Mouse (Mus musculus): Measurements from ENCODE around the gene Nat8.

DNA sequence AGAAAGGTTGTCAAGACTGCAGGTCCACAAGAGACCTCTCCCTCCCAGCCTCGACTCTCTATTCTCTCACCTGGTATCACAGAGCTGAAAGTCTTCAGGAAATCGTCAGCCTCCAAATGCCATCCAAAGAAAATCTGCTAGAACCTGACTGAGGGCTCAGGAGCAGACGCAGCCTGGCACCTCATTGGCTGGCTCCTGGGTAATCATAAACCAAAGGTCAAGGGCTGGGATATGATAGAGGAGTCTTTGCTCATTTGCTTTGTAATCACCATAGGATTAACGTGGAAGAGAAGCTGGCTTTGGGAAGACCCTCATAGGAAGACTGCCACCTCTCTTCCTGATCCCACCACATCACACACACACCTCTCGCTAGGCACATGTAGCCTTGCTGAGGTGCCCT, 11.0 kb downstream of the Nat8 start, which contains the start of the genes Nat8f6 and Nat8f5:
- no peak for TF ChIP-seq GATA1 (IDR thresholded peaks at IDR 0.05; ENCODE audit: borderline replicate concordance, low read length)
- TF ChIP-seq FLI1 (IDR thresholded peaks at IDR 0.05; ENCODE audit: low read length) = no peak
